In the genomic region with DNA sequence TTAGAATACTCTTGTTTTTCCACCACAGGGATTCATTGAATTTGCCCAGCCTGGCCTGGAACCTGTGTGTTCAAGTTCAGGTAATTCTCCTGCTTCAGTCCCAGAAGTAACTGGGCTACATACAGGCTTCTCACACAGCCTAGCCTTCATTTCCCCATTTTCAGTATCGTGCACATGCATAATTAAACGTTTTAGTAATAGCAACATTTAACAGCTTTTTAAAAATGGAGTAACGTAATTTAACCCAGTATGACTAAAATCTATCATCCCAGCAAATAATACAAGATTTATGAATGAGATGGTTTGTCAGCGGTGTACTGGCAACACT, we compare ENCODE assay signal across 8 mouse cellular contexts. TPM values are rescaled to one million over a fixed set of nuclear protein-coding genes. Genes with fewer than 3 reads are reported as not detected.
DNase-seq lines count a peak whose midpoint lies in the region; ATAC-seq and TF ChIP-seq lines count a peak whose summit lies in the region.

No protein-coding gene starts in this region.

- H3K27me3 ChIP-seq in forebrain, embryonic 15.5 days: no peaks in the 10 kb centered on the region
- H3K27me3 ChIP-seq in liver, embryonic 16.5 days (ENCODE audit: control insufficient read depth, insufficient read depth, low read depth, low read length): no peaks in the 10 kb centered on the region

- no peak for DNase-seq in gastrocnemius, adult 2 months
- no peak for DNase-seq in gastrocnemius, postnatal 14 days
- peak; percentile 22 to 31 for DNase-seq in B cell, adult 2 months
- DNase-seq in adrenal gland, postnatal 14 days: no peak
- no peak for DNase-seq in ovary, postnatal 36 days (ENCODE audit: low spot score)
- no peak for DNase-seq in adrenal gland, postnatal 25 days

- H3K9me3 ChIP-seq in forebrain, embryonic 15.5 days: no peaks in the 10 kb centered on the region
- no peaks in the 10 kb centered on the region for H3K9me3 ChIP-seq in liver, embryonic 16.5 days (replicated peaks; ENCODE audit: control insufficient read depth, low read length)

- peaks cover 16% of the 10 kb centered on the region for H3K4me1 ChIP-seq in forebrain, embryonic 15.5 days
- peaks cover 11% of the 10 kb centered on the region for H3K4me1 ChIP-seq in liver, embryonic 16.5 days (ENCODE audit: control insufficient read depth, low read depth, low read length)

- peak overlapping the region; percentile 93 for H3K4me3 ChIP-seq in gastrocnemius, adult 2 months
- peak overlapping the region; percentile 79 for H3K4me3 ChIP-seq in forebrain, embryonic 15.5 days
- H3K4me3 ChIP-seq in liver, embryonic 16.5 days (ENCODE audit: low read depth, low read length): peak overlapping the region; percentile 99

- peak; percentile 7; the same call in 1 of the 2 replicates for ATAC-seq in forebrain, embryonic 15.5 days (replicated peaks)
- no peak for ATAC-seq in liver, embryonic 16.5 days (ENCODE audit: low read depth)

- H3K4me2 ChIP-seq in forebrain, embryonic 15.5 days (replicated peaks): peak overlapping the region; percentile 45
- H3K4me2 ChIP-seq in liver, embryonic 16.5 days (ENCODE audit: low read depth, low read length): peak overlapping the region; percentile 65

- H3K9ac ChIP-seq in forebrain, embryonic 15.5 days (replicated peaks): peak overlapping the region; percentile 96
- H3K9ac ChIP-seq in liver, embryonic 16.5 days (ENCODE audit: low read depth, low read length): peak overlapping the region; percentile 98

- intact Hi-C loops in gastrocnemius, adult 2 months (cut with DNase I): loop anchor here (5.0 to 10.0 kb wide), 2 partner anchors 64 to 154 kb away; no protein-coding TSS in a partner anchor
- intact Hi-C loops in gastrocnemius, postnatal 14 days (cut with DNase I; ENCODE audit: low total_unique reads): loop anchor here (5.0 kb wide), 1 partner anchor 91 kb away; no protein-coding TSS in a partner anchor

- H3K27ac ChIP-seq in gastrocnemius, adult 2 months: peak overlapping the region; percentile 90
- peak overlapping the region; percentile 97 for H3K27ac ChIP-seq in forebrain, embryonic 15.5 days (replicated peaks)
- H3K27ac ChIP-seq in liver, embryonic 16.5 days (ENCODE audit: low read length): peak overlapping the region; percentile 95

- no peak for TF ChIP-seq CTCF in gastrocnemius, adult 2 months (IDR thresholded peaks at IDR 0.05)

- 25% methylated on average over 4 of the region's 4 CpGs for WGBS in forebrain, embryonic 15.5 days
- WGBS in liver, embryonic 16.5 days (ENCODE audit: insufficient replicate concordance): 15% methylated on average over 4 of the region's 4 CpGs

- no peaks in the 10 kb centered on the region for H3K36me3 ChIP-seq in forebrain, embryonic 15.5 days
- no peaks in the 10 kb centered on the region for H3K36me3 ChIP-seq in liver, embryonic 16.5 days (ENCODE audit: control insufficient read depth, insufficient read depth)

RNA-seq across cellular contexts. Expression of a gene that starts 0.6 kb away (rescaled TPM):
- 1 to 10 TPM; 7.6 to 9.1 TPM for total RNA-seq in gastrocnemius, adult 2 months (2021)
- total RNA-seq in gastrocnemius, postnatal 14 days (2021): 10 to 100 TPM; 10.2 to 10.4 TPM
- 14.2 and 15.7 TPM in 2 replicates for polyA plus RNA-seq in forebrain, embryonic 15.5 days (2015; fragmentation: Nextera tagmentation; extraction: Ambion mirVana)
- polyA plus RNA-seq in liver, embryonic 16.5 days (2015; fragmentation: Nextera tagmentation; extraction: Ambion mirVana): 4.6 and 4.8 TPM in 2 replicates
- total RNA-seq in adrenal gland, postnatal 14 days (2021): 36.9 and 46.0 TPM in 2 replicates
- 40.6 and 42.7 TPM in 2 replicates for total RNA-seq in adrenal gland, postnatal 25 days (2021)

RNA-seq across cellular contexts. Expression of a gene that starts 49.7 kb away (rescaled TPM):
- total RNA-seq in gastrocnemius, adult 2 months (2021): not detected
- not detected for total RNA-seq in gastrocnemius, postnatal 14 days (2021)
- not detected in 2 replicates for polyA plus RNA-seq in forebrain, embryonic 15.5 days (2015; fragmentation: Nextera tagmentation; extraction: Ambion mirVana)
- not detected in 2 replicates for polyA plus RNA-seq in liver, embryonic 16.5 days (2015; fragmentation: Nextera tagmentation; extraction: Ambion mirVana)
- total RNA-seq in adrenal gland, postnatal 14 days (2021): not detected in 2 replicates
- total RNA-seq in adrenal gland, postnatal 25 days (2021): 0.15 TPM in 1 of 2 replicates, not detected in the other

Comparison
In these comparisons a context has a peak if more than half of its experiments do, and no peak if none do; other contexts are left out.
1. DNase-seq: peak in B cell, adult 2 months (2 of 2); none in gastrocnemius, adult 2 months (single experiment), gastrocnemius, postnatal 14 days (single experiment), adrenal gland, postnatal 14 days (single experiment), ovary, postnatal 36 days (single experiment) and adrenal gland, postnatal 25 days (single experiment).
2. Peak in every context shown above with its lines, with median percentiles within 50 percentile points of each other: H3K27ac ChIP-seq and H3K4me3 ChIP-seq.